Mouse (Mus musculus) heart, embryonic 12.5 days (tissue): ENCODE results near the gene Mmgt2. TPM values are rescaled to one million over a fixed set of nuclear protein-coding genes. Genes with fewer than 3 reads are reported as not detected.

Experiments
- ATAC-seq: fragments of 200-750 bp; cut with Nextera tagmentation; 2 replicates; pipeline ENCODE4 v1.8.0; 2017; ENCODE audit warnings: moderate TSS enrichment, moderate library complexity; ENCODE audit not compliant: insufficient number of reproducible peaks, low FRiP score
- H3K27ac ChIP-seq: fragments of 300-500 bp; sonication (generic); 2 replicates; pipeline ENCODE4 v1.5.1; 2016; ENCODE audit warnings: mild to moderate bottlenecking, moderate library complexity; ENCODE audit not compliant: poor library complexity, severe bottlenecking
- H3K27me3 ChIP-seq: fragments of 300-500 bp; sonication (generic); replicated peaks from 2 replicates; pipeline ENCODE4 v1.6.1; 2016; ENCODE audit warnings: mild to moderate bottlenecking, moderate library complexity
- H3K36me3 ChIP-seq: fragments of 300-500 bp; sonication (generic); 2 replicates; pipeline ENCODE4 v1.6.1; 2016; ENCODE audit warnings: mild to moderate bottlenecking, moderate library complexity
- H3K4me1 ChIP-seq: fragments of 300-500 bp; sonication (generic); replicated peaks from 2 replicates; pipeline ENCODE4 v1.6.1; 2016; ENCODE audit warnings: mild to moderate bottlenecking
- H3K4me2 ChIP-seq: fragments of 300-500 bp; sonication (generic); 2 replicates; pipeline ENCODE4 v1.6.1; 2016; ENCODE audit warnings: mild to moderate bottlenecking, moderate library complexity
- H3K4me3 ChIP-seq: fragments of 300-500 bp; sonication (generic); 2 replicates; pipeline ENCODE4 v1.5.1; 2016; ENCODE audit warnings: mild to moderate bottlenecking
- H3K9ac ChIP-seq: fragments of 300-500 bp; sonication (generic); 2 replicates; pipeline ENCODE4 v1.6.1; 2016; ENCODE audit warnings: mild to moderate bottlenecking, moderate library complexity
- H3K9me3 ChIP-seq: fragments of 300-500 bp; sonication (generic); replicated peaks from 2 replicates; pipeline ENCODE4 v1.6.1; 2016; ENCODE audit warnings: mild to moderate bottlenecking, moderate library complexity
- WGBS: fragments of 180-500 bp; shearing (Covaris S2); methylation state at CpG from one replicate; pipeline ENCODE4 v1.1.7; 2016; 5-methylcytosine and 5-hydroxymethylcytosine counted together
- polyA plus RNA-seq: library from polyadenylated mRNA; unstranded; fragments of >200 nt; fragmentation: Nextera tagmentation; extraction: Ambion mirVana; gene quantifications from 2 replicates; pipeline ENCODE4 v1.2.1, GENCODE M21; 2016

The Mmgt2 gene
- polyA plus RNA-seq, 1 experiment from 2014 or later, result 58.3 TPM

GRCm38 (mm10) chr11:62638402-62638801 lies 10.1 kb upstream of the Mmgt2 start:
- no peak for ATAC-seq
- Histone ChIP-seq H3K4me2 (no peak overlapping the region), H3K4me3 (no peak overlapping the region), H3K9me3 (no peaks in the 10 kb centered on the region), H3K36me3 (no peaks in the 10 kb centered on the region), H3K27ac (no peak overlapping the region), H3K27me3 (no peaks in the 10 kb centered on the region), H3K9ac (peak overlapping the region; percentile 20; the same call in 1 of the 2 replicates), H3K4me1 (peaks cover 86% of the 10 kb centered on the region)
- 73% methylated on average over 4 of the region's 4 CpGs for WGBS

- H3K9ac ChIP-seq, result peak overlapping the region; percentile 32; the same call in 1 of the 2 replicates
- H3K36me3 ChIP-seq, result no peaks in the 10 kb centered on the region; the same call in 1 of the 2 replicates
- 48% methylated on average over 3 of the region's 3 CpGs for WGBS
- H3K4me1 ChIP-seq, result peaks cover 96% of the 10 kb centered on the region
- no peak for ATAC-seq
- H3K4me2 ChIP-seq, result no peak overlapping the region
- H3K27ac ChIP-seq, result peak overlapping the region; percentile 79
- H3K27me3 ChIP-seq, result no peaks in the 10 kb centered on the region
- H3K4me3 ChIP-seq, result no peak overlapping the region
- no peaks in the 10 kb centered on the region for H3K9me3 ChIP-seq
These were observed 8.1 kb upstream of the Mmgt2 start for GRCm38 (mm10) chr11:62640378-62640777.

- Histone ChIP-seq H3K9me3 (no peaks in the 10 kb centered on the region), H3K4me3 (no peak overlapping the region), H3K27ac (peak overlapping the region; percentile 95), H3K4me1 (peaks cover 96% of the 10 kb centered on the region), H3K27me3 (no peaks in the 10 kb centered on the region), H3K36me3 (no peaks in the 10 kb centered on the region; the same call in 1 of the 2 replicates), H3K4me2 (peak overlapping the region; percentile 37), H3K9ac (peak overlapping the region; percentile 54)
- ATAC-seq, result no peak
- WGBS, result 37% methylated on average over 11 of the region's 11 CpGs
These were observed 6.2 kb upstream of the Mmgt2 start for GRCm38 (mm10) chr11:62642023-62642844.

GRCm38 (mm10) chr11:62643011-62643631 lies 5.3 kb upstream of the Mmgt2 start:
- peak overlapping the region; percentile 95 for H3K27ac ChIP-seq
- no peaks in the 10 kb centered on the region for H3K27me3 ChIP-seq
- no peak overlapping the region for H3K4me3 ChIP-seq
- no peaks in the 10 kb centered on the region for H3K9me3 ChIP-seq
- ATAC-seq, result no peak
- H3K4me2 ChIP-seq, result 0 out of 2 replicates have a peak overlapping the region, but pooled peaks have one; percentile 37
- 55% methylated on average over 8 of the region's 8 CpGs for WGBS
- H3K4me1 ChIP-seq, result peaks cover 94% of the 10 kb centered on the region
- peak overlapping the region; percentile 54; the same call in 1 of the 2 replicates for H3K9ac ChIP-seq
- no peaks in the 10 kb centered on the region; the same call in 1 of the 2 replicates for H3K36me3 ChIP-seq

GRCm38 (mm10) chr11:62643681-62644363 lies 4.6 kb upstream of the Mmgt2 start:
- Histone ChIP-seq H3K27ac (peak overlapping the region; percentile 95), H3K36me3 (no peaks in the 10 kb centered on the region; the same call in 1 of the 2 replicates), H3K4me3 (no peak overlapping the region), H3K4me2 (0 out of 2 replicates have a peak overlapping the region, but pooled peaks have one; percentile 3), H3K4me1 (peaks cover 87% of the 10 kb centered on the region), H3K9ac (0 out of 2 replicates have a peak overlapping the region, but pooled peaks have one; percentile 54), H3K9me3 (no peaks in the 10 kb centered on the region), H3K27me3 (no peaks in the 10 kb centered on the region)
- 63% methylated on average over 10 of the region's 10 CpGs for WGBS
- ATAC-seq, result no peak

GRCm38 (mm10) chr11:62644602-62645336 lies 3.7 kb upstream of the Mmgt2 start:
- Histone ChIP-seq H3K9me3 (no peaks in the 10 kb centered on the region), H3K9ac (peak overlapping the region; percentile 97; the same call in 1 of the 2 replicates), H3K4me2 (peak overlapping the region; percentile 96), H3K4me1 (peaks cover 78% of the 10 kb centered on the region), H3K36me3 (no peaks in the 10 kb centered on the region; the same call in 1 of the 2 replicates), H3K4me3 (0 out of 2 replicates have a peak overlapping the region, but pooled peaks have one; percentile 98), H3K27me3 (no peaks in the 10 kb centered on the region), H3K27ac (peak overlapping the region; percentile 95)
- ATAC-seq, result no peak
- 82% methylated on average over 5 of the region's 5 CpGs for WGBS

GRCm38 (mm10) chr11:62645337-62645675 lies 3.2 kb upstream of the Mmgt2 start:
- Histone ChIP-seq H3K4me3 (peak overlapping the region; percentile 98; the same call in 1 of the 2 replicates), H3K9me3 (no peaks in the 10 kb centered on the region), H3K27me3 (no peaks in the 10 kb centered on the region), H3K9ac (peak overlapping the region; percentile 97; the same call in 1 of the 2 replicates), H3K4me2 (peak overlapping the region; percentile 96), H3K27ac (peak overlapping the region; percentile 95), H3K4me1 (peaks cover 73% of the 10 kb centered on the region), H3K36me3 (no peaks in the 10 kb centered on the region; the same call in 1 of the 2 replicates)
- ATAC-seq, result no peak
- WGBS, result 46% methylated on average over 4 of the region's 4 CpGs

GRCm38 (mm10) chr11:62645732-62646494 lies 2.6 kb upstream of the Mmgt2 start:
- 11% methylated on average over 8 of the region's 8 CpGs for WGBS
- no peaks in the 10 kb centered on the region for H3K9me3 ChIP-seq
- peaks cover 69% of the 10 kb centered on the region for H3K4me1 ChIP-seq
- peak overlapping the region; percentile 97 for H3K9ac ChIP-seq
- H3K27me3 ChIP-seq, result no peaks in the 10 kb centered on the region
- H3K4me2 ChIP-seq, result peak overlapping the region; percentile 96
- peak overlapping the region; percentile 95 for H3K27ac ChIP-seq
- peaks cover 3% of the 10 kb centered on the region; the same call in 1 of the 2 replicates for H3K36me3 ChIP-seq
- no peak for ATAC-seq
- peak overlapping the region; percentile 98 for H3K4me3 ChIP-seq

- Histone ChIP-seq H3K27ac (peak overlapping the region; percentile 95), H3K9me3 (no peaks in the 10 kb centered on the region), H3K4me3 (peak overlapping the region; percentile 98), H3K4me1 (peaks cover 64% of the 10 kb centered on the region), H3K27me3 (no peaks in the 10 kb centered on the region), H3K4me2 (peak overlapping the region; percentile 96), H3K9ac (peak overlapping the region; percentile 97), H3K36me3 (peaks cover 3% of the 10 kb centered on the region; the same call in 1 of the 2 replicates)
- 27% methylated on average over 4 of the region's 4 CpGs for WGBS
- ATAC-seq, result no peak
These were observed 2.0 kb upstream of the Mmgt2 start for GRCm38 (mm10) chr11:62646495-62646843.
